Mouse (Mus musculus) CD8-positive naive resting alpha-beta T cell, adult 2 months (primary cell): ENCODE results near the gene Rabl2.

Experiments used
- DNase-seq, 2 experiments: peaks; one replicate each; pipeline ENCODE4 v3.0.0; 2022; ENCODE audit warnings: low read depth in 2 of 2, low spot score in 2 of 2

Gene Rabl2

GRCm38 (mm10) chr15:89591723-89592455, at the start of gene Rabl2:
Gene Rabl2, minus strand, starts transcription at chr15:89591923.
- DNase-seq, result peak; percentile 40 to 58

- peak in 1 of 2 experiments; percentile 3 for DNase-seq
These were observed 31.9 kb upstream of the Rabl2 start for GRCm38 (mm10) chr15:89623626-89623959.

GRCm38 (mm10) chr15:89622959-89623625, 31.4 kb upstream of the Rabl2 start:
- no peak for DNase-seq

GRCm38 (mm10) chr15:89622312-89622958, 30.7 kb upstream of the Rabl2 start:
- no peak for DNase-seq

GRCm38 (mm10) chr15:89607888-89608287, 16.2 kb upstream of the Rabl2 start:
- DNase-seq, result no peak

- DNase-seq, result no peak
These were observed 15.8 kb upstream of the Rabl2 start for GRCm38 (mm10) chr15:89607480-89607879.

- DNase-seq, result no peak
These were observed 14.3 kb upstream of the Rabl2 start for GRCm38 (mm10) chr15:89605822-89606570.

GRCm38 (mm10) chr15:89592548-89592947, 825 bp upstream of the Rabl2 start:
- no peak for DNase-seq

- no peak for DNase-seq
These were observed 406 bp downstream of the Rabl2 start for GRCm38 (mm10) chr15:89591317-89591716.

GRCm38 (mm10) chr15:89589146-89589545, 2.6 kb downstream of the Rabl2 start:
- no peak for DNase-seq

GRCm38 (mm10) chr15:89585631-89586030, 6.1 kb downstream of the Rabl2 start:
- no peak for DNase-seq

GRCm38 (mm10) chr15:89585101-89585500, 6.6 kb downstream of the Rabl2 start:
- no peak for DNase-seq

- no peak for DNase-seq
These were observed 9.2 kb downstream of the Rabl2 start for GRCm38 (mm10) chr15:89582494-89582893.

GRCm38 (mm10) chr15:89572147-89572546, 19.6 kb downstream of the Rabl2 start:
- no peak for DNase-seq

GRCm38 (mm10) chr15:89568114-89568513, 23.6 kb downstream of the Rabl2 start, which contains the start of gene Acr:
Gene Acr, plus strand, starts transcription at chr15:89568326.
- no peak for DNase-seq

GRCm38 (mm10) chr15:89559202-89559731, 32.5 kb downstream of the Rabl2 start:
- no peak for DNase-seq

- DNase-seq, result no peak
These were observed 33.7 kb downstream of the Rabl2 start for GRCm38 (mm10) chr15:89557996-89558390.

- DNase-seq, result no peak
These were observed 34.3 kb downstream of the Rabl2 start for GRCm38 (mm10) chr15:89557179-89557995.

GRCm38 (mm10) chr15:89556401-89557178, 35.1 kb downstream of the Rabl2 start:
- DNase-seq, result no peak

- DNase-seq, result no peak
These were observed 36.1 kb downstream of the Rabl2 start for GRCm38 (mm10) chr15:89555591-89555990.
